Mouse (Mus musculus): ENCODE data around the gene Slc44a3.
A peak's percentile ranks its signal among the peaks of the same experiment; 100 is the strongest.

The Slc44a3 gene

DNA sequence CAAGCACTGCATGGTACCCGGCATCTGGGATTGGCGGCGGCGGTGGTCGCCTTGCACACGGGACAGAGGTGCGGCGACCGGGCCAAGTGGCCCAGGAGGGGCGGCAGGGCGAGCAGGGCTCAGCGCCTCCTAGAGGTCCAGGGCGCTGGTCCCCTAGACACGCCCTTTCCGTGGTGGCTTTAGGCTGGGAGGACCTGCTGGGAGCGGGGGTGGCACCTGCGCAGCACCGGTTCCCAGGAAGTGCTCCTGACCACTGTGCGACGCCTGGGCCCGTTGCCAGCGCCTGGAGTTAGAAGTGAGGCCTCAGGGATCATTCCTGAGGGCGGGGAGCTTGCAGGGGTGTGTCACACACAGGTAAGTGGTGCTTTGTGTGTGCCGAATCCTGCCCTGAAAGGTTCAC, at the start of gene Slc44a3:
Gene Slc44a3, minus strand, starts transcription at position 229 of the 400 bp plus-strand sequence.
- DNase-seq (ENCODE audit: low spot score) = peak; percentile 33

DNA sequence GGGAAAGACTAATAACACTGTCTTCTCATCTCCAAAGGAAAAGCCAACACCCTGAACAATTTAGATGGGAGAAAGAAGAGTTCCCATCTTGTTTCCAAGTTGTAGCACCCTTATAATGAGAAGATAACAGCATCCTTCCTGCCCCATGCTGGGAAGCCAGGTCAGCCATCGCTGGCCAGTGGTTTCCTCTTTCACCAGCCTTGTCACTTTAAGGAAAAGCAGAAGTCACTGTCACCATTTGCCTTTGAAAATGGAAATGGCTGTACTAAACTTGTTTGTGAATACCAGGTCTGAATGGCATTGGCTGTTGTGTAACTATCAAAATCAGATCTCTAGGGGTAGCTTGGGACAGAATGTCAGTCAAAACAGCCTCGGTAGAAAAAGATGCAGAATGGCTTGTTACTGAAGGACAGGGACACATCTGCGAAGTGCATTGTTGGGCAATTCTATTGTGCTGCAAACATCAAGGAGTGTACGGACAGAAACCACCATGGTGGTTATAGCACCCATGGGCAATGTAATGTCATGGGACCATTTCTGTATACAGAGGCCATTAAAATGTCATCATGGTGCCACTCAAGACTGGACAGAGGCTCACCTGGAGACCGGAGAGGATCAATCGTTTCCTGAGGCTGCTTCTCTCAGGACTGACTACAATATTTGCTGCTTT, 47.8 kb upstream of the Slc44a3 start:
- DNase-seq (ENCODE audit: low spot score) = no peak

DNA sequence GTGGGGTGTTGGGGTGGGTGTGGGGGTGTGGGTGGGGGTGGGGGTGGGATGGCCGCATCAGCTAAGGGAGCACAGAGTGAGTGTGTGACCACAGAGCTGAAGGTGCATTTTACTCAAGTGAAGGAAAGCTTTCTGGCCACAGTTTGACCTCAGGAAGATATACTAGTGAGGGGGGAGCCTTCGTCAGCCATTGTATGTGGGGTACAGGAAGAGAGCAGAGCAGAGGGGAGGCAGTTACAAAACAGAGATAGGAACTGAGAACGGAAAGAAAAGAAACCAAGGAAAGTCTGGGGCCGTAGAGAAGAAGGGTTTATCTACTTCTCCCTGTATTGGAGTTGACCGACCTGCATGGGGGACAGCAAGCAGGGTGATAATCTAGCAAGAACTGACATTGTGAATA, 47.2 kb upstream of the Slc44a3 start:
- no peak for DNase-seq (ENCODE audit: low spot score)

GRCm38 (mm10) chr3:121578706-121579105, 46.5 kb upstream of the Slc44a3 start:
- DNase-seq (ENCODE audit: low spot score) = no peak

- DNase-seq (ENCODE audit: low spot score) = no peak
Measured at GRCm38 (mm10) chr3:121577641-121578040, 45.4 kb upstream of the Slc44a3 start.

GRCm38 (mm10) chr3:121577032-121577591, 44.9 kb upstream of the Slc44a3 start:
- peak; percentile 24 for DNase-seq (ENCODE audit: low spot score)

GRCm38 (mm10) chr3:121576367-121576766, 44.2 kb upstream of the Slc44a3 start:
- no peak for DNase-seq (ENCODE audit: low spot score)

- DNase-seq (ENCODE audit: low spot score) = no peak
Measured at GRCm38 (mm10) chr3:121574386-121574785, 42.2 kb upstream of the Slc44a3 start.

- no peak for DNase-seq (ENCODE audit: low spot score)
Measured at GRCm38 (mm10) chr3:121573858-121574257, 41.7 kb upstream of the Slc44a3 start.

DNA sequence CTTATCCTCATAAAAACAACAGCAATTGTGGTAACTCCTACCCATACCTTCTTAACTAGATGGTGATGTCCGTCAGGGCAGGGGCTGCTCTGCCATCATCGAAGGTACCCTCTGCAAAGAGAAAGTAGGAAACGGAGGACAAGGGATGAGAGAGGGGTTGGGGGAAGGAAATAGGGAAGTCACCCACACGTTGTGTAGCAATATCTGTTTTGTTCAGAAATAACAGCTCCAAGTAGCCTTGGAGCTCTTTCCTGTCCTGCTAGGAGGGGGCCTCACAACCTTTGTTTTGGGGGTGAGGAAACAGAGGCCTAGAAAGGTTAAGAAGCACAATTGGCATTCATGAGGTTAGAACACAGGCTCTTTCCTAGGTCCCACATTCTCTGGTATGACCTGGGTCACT, 39.3 kb upstream of the Slc44a3 start:
- no peak for DNase-seq (ENCODE audit: low spot score)

GRCm38 (mm10) chr3:121570623-121571022, 38.4 kb upstream of the Slc44a3 start:
- DNase-seq (ENCODE audit: low spot score) = no peak

DNA sequence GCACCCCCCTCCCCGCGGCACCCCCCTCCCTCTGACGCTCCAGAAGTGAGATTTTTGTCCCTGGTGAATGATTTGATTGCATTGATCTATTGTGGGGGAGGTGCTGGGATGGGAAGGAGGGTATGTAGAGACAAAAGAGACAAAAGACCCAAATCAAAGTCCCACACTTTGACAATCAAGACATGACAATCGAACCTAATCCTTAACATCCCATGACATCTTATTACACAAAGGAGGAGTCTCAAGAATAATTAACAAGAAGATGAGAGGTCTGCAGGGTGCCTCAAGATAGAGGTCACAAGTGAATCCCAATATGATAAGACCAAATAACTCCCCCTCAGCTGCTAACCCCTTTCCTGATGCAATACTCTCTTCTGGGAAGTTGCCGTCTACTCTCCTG, 37.6 kb upstream of the Slc44a3 start:
- no peak for DNase-seq (ENCODE audit: low spot score)

DNA sequence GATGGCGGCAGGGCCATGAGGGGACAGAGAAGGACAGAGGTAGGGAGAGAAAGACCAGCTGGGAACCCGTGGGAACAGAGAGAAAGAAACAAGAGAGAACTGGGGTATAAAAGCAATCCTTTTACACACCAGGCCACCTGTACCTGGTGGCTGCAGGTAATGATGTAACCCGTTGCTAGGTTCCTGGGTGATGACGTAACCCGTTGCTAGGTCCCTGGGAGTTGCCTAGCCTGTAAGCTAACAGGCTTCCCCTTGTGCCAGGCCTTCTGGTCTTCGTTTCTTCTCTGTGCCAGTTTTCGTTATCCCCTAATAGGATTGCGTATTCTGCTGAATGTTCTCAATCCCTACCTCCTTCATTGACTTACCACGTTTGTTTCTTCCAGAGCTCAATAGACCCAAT, 36.8 kb upstream of the Slc44a3 start:
- no peak for DNase-seq (ENCODE audit: low spot score)

DNA sequence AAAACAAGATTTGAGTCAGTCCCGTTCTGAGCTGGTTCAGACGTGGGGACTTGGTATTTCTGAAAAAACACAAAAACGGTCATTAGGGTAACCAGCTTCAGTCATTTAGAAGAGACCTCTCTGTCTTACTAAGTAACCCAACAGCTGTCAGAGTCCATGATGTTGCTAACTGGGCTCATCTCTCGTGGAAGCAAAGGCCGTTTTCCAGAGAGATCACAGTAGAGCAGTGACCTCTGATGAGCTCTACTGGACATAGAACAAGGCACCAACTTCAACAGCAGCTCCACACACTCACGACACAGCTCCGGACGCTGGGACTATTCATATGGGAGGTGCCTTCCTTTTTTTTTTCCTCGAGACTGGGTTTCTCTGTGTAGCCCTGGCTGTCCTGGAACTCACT, 35.7 kb upstream of the Slc44a3 start:
- DNase-seq (ENCODE audit: low spot score) = no peak

GRCm38 (mm10) chr3:121567337-121567900, 35.2 kb upstream of the Slc44a3 start:
- no peak for DNase-seq (ENCODE audit: low spot score)

DNA sequence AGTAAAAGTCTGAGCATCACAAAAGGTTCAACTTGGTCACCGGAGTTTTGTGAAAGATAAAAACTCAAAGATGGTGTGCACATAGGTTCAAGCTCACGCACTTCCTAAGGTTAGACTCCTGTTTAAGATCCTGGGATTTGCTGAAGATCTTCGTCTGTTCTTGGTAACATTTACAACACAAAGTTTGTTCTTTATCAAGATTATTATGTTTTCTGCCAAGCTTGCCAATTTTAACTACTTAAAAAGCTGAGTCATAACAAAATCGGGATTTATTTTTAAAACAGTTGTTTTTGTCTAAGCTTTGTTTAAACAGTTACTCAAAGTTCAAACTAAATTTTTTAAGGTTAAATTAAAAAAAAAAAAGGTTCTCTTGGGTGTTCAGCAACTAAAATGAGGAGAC, 34.7 kb upstream of the Slc44a3 start:
- DNase-seq (ENCODE audit: low spot score) = no peak

DNA sequence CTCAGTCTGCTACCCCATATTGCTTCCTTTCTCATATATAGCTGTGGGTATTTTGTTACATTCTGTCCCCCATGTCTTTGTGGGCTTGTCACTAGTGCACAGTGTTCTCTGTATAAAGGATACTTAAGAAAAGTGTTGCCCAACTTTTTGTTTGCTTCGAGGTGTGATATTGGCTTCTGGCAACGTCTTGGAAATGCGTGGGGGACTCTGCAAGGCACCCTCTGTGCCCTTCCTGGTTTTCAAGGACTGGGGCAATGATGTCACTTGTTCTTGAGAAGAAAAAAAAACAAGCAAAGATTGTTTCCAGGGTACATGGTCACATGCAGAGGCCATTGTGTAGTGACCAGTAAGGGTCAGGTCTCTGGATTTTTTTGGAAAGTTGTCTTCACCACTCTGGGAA, 29.6 kb upstream of the Slc44a3 start:
- DNase-seq (ENCODE audit: low spot score) = no peak

- DNase-seq (ENCODE audit: low spot score) = no peak
Measured at GRCm38 (mm10) chr3:121560115-121560865, 28.1 kb upstream of the Slc44a3 start.

DNA sequence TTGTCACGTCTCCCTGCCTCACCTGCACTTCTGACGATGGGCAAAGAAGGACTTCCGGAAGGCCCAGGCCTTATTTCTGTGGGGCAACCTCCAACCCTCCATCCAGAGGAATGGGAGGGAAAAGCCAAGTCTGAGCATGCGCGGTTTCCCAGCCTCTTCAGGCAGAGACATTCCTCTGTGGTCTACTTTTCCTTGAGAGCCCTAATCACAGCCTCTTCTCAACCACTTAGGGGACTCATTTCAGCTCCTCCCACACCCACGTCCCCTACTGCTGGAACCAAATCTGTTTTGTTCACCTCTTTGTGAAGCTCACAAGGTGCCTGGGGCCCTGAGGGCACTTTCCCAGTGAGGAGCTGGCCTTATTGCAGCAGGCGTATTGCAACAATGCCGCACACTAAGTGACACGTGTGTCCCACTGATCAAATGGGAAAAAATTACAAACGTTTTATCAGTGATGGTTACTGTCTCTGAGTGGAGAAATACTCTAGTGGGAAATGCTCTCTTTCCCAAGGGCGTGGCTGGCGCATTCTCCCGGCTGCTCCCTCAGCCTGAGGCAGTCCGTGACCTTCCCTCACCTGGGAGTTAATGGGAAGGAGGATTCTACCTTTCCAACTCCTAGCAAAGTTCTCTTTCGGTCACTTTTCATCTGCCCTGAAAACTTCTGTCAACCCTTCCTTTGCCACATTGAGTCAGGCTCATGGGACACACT, 27.4 kb upstream of the Slc44a3 start:
- no peak for DNase-seq (ENCODE audit: low spot score)

DNA sequence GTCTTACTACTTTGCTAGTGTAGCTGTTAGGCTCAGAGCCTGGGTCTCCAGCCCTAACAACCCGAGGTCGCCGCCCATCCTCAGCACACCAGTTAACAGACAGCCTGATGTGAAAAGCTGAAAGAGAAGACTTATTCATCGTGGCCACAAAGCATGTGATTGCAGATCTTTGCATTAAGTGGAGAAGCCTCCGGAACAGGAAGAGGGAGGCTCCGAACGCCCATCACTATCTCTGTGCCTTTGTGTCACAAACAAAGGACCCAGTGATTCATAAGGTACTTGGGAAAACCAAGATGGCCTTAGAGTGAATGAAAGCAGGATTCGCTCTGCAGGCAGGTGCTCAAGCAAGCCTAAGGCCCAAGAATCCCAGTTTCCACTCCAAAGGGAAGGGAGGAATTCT, 26.7 kb upstream of the Slc44a3 start:
- DNase-seq (ENCODE audit: low spot score) = no peak

DNA sequence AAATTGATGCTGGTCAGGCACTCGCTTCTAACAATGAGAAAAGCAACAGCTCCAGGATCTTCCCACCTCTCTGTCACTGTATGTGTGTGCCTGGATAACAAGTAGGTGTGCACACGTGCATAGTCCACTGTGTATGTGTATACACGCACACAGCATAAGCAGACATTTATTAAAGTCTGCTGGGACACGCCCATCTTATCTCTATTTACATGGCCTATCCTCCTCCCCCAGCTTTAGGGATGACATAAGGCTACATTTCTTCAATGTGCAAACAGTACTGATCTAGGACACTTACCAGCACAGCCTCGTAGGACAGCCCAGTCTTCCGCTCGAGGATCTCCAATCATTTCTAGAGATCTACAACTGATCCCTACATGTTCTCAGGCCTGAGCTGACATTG, 24.1 kb upstream of the Slc44a3 start:
- DNase-seq (ENCODE audit: low spot score) = no peak

DNA sequence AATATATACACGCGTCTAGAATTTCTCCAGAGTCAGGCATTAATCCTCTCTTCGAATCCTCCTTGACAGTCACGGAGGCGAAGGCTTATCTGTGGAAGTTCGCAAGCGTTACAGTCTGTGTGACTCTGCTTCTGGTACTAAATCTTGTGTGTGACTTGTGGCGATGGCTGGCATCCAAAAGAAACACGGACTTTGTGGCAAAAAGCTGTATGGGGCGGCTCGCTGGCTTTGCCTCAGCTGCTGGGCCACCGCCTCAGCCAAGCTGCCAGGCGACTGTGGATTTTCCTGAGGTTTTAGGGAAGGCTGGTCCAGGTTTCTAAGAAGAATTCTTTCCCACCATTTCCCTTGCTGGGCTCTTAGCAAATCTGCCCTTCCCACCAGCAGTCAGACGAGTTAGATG, 21.1 kb upstream of the Slc44a3 start:
- no peak for DNase-seq (ENCODE audit: low spot score)

Measured in ovary, postnatal 10 days (tissue).